Mouse (Mus musculus) brain, embryonic 14.5 days (tissue): ENCODE results near the gene Map7d1.

Source experiments
- CTCF ChIP-seq: fragments of 200-500 bp; IDR thresholded peaks from 2 replicates; pipeline ENCODE4 v1.5.1; 2012; ENCODE audit warnings: inconsistent platforms, mild to moderate bottlenecking, moderate library complexity, borderline replicate concordance; ENCODE audit not compliant: insufficient read depth, insufficient read length; ENCODE audit errors: extremely low read depth
- POLR2A ChIP-seq: fragments of 200-500 bp; IDR thresholded peaks from 2 replicates; pipeline ENCODE4 v1.6.1; 2012; ENCODE audit warnings: mild to moderate bottlenecking, inconsistent platforms, borderline replicate concordance; ENCODE audit not compliant: poor library complexity, insufficient read depth, insufficient read length, severe bottlenecking; ENCODE audit errors: extremely low read depth

DNA sequence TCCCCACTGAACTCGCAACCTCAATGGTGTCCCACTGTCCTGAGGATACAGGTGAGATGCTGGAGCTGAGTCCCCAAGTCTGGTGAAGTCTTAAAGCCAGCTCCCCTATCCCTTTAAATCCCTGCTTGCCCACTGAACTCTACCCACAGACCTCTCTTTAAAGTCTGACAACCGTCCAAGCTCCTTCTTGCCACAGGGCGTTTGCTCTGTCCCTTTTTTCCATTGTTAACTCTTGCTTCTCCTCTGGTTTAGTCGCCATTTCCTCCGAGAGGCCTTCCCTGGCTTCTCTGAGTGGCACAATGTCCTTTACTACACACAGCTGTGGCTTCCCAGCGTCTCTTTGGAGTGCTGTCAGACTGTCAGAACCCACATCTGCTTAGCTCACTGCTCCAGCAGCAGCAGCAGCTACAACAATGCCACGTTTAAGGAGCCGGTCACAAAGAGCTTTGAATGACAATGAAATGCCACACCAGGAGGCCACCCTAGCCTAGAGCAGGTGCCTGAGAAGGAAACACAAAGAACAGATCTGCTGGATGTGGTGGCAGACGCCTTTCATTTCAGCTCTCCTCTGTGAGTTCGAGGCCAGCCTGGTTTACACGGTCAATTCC, 7.8 kb downstream of the Map7d1 start:
- TF ChIP-seq CTCF, result no peak
- no peak for TF ChIP-seq POLR2A
